Mouse (Mus musculus) cerebral cortex, adult 2 months (tissue): ENCODE measurements around the gene Abcg8.

Source experiments
- WGBS: fragments of 180-500 bp; shearing (Covaris S2); methylation state at CpG from one replicate; pipeline ENCODE4 v1.1.7; 2018; 5-methylcytosine and 5-hydroxymethylcytosine counted together

Abcg8 gene

GRCm38 (mm10) chr17:84675951-84676366, at the start of gene Abcg8:
Gene Abcg8 (plus strand): TSS chr17:84676302.
- WGBS: 2% methylated on average over 24 of the region's 24 CpGs

- 21% methylated on average over 9 of the region's 9 CpGs for WGBS
These were observed 49.2 kb upstream of the Abcg8 start for GRCm38 (mm10) chr17:84626857-84627305.

GRCm38 (mm10) chr17:84627721-84628120, 48.4 kb upstream of the Abcg8 start:
- WGBS: 91% methylated on average over 10 of the region's 10 CpGs

GRCm38 (mm10) chr17:84628611-84629010, 47.5 kb upstream of the Abcg8 start:
- 87% methylated on average over 9 of the region's 9 CpGs for WGBS

DNA sequence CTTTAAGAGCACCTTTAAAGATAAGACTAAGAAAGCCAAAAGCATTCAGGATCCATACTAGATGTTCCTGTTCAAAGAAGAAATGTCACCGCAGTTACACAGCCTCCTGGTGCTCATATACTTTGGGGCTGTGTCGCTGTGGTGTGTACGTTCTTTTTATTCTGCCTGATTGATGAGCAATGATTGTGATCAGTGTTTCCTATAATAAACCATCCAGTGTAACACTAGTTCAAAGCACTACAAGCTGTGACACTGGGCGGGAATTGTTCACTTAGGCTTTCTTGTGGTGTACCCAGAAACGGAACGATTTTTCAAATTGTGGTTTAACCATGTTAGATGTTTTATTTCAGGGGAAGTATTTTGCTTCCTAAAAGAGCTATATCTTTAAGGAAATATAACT, 44.3 kb upstream of the Abcg8 start:
- 96% methylated on average over 6 of the region's 6 CpGs for WGBS

DNA sequence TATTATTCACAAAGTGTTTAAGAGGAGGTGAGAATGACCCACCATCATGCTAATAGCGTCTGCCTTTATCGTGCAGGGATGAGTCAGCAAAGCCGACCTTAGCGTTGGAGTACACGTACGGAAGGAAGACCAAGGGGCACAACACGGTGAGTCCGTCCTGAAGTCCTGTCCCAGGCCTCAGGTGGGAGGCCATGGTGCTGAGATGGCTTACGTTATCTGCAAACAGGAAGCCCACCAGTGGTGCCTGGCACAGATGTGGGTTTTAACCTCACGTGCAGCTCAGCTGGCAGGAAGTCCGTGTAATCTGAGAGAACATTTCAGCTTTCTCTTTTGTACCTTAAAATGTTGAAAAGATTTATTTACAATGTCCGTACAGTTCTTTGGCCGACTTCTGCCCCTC, 42.7 kb upstream of the Abcg8 start:
- WGBS: 77% methylated on average over 13 of the region's 13 CpGs

DNA sequence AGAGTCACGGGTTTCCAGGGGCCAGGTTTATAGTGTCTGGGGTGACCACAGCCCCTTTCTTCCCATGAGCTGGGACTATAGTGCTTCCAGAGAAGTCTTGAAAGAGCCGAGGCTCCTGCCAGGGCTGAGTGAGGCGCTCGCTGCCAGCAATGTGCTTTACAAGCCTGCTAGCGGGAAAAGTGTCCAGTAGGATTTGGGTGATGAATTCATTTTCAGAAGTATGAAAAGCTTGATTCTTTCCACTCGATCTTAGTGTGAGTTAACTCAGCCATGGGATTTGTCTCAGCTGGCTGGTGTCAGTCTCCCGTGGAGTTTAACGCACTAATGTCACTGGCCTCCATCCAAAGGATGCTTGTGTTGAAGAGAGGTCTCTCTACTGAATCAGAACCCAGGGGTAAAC, 39.8 kb upstream of the Abcg8 start:
- WGBS: 67% methylated on average over 8 of the region's 8 CpGs

DNA sequence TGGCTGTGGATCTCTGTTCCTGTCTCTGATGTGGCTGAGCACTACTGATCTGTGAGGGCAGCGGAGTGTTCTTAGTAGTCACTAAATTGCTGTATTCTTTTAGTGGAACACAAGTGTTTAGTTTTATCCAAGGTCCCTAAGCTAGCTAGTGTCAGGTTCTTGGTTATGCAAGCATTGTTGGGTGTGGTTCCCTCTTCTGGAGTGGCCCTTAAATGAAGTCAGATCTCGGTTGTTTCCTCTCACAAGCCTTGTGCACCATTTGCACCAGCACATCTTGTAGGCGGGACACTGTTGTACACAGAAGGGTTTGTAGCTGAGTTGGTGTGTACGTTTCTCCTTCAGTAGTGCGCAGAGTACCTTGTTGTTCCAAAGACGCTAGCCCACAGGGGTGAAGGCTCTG, 38.1 kb upstream of the Abcg8 start:
- 92% methylated on average over 6 of the region's 6 CpGs for WGBS

GRCm38 (mm10) chr17:84639796-84640378, 36.2 kb upstream of the Abcg8 start:
- 71% methylated on average over 10 of the region's 10 CpGs for WGBS

- WGBS: 35% methylated on average over 3 of the region's 3 CpGs
These were observed 34.2 kb upstream of the Abcg8 start for GRCm38 (mm10) chr17:84641893-84642292.

- WGBS: 55% methylated on average over 9 of the region's 9 CpGs
These were observed 33.8 kb upstream of the Abcg8 start for GRCm38 (mm10) chr17:84642324-84642723.

DNA sequence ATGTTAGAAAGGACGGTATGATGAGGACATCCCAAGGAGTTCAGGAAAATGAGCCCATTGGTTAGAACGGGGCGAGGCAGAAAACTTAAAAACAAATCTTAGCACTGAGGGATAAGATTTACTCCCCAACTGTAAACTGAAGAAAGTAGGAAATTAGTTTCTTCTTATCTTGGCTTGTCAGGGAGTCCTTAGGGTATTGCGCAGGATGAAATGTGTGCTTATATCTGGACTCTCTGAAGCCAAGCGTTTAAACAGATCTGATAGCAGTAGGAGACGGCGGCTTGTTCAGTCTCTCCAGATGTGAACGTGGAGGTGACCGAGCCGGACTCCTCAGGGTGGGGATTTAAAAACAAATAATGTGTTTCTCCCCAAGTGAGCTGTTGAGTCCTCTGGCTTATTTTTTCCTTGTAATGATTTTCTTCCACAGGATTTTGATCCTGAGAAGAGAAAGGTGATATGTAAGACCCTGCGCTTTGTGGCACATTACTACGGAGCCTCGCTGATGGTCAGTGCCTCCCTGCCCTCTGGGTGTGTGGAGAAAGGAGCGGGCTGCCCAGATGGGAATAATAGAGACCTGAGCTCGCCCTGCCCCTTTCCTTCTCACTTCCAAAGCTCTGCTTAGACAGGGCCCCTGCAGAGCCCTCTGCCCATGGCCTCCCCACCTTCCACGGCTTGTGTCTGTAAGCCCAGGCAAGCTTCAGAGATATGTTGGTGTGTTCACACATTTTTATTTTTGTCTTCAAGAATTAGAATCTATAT, 31.6 kb upstream of the Abcg8 start:
- WGBS: 86% methylated on average over 16 of the region's 16 CpGs

GRCm38 (mm10) chr17:84645119-84645518, 31.0 kb upstream of the Abcg8 start:
- WGBS: 64% methylated on average over 9 of the region's 9 CpGs

GRCm38 (mm10) chr17:84645894-84646293, 30.2 kb upstream of the Abcg8 start:
- 25% methylated on average over 5 of the region's 7 CpGs for WGBS

DNA sequence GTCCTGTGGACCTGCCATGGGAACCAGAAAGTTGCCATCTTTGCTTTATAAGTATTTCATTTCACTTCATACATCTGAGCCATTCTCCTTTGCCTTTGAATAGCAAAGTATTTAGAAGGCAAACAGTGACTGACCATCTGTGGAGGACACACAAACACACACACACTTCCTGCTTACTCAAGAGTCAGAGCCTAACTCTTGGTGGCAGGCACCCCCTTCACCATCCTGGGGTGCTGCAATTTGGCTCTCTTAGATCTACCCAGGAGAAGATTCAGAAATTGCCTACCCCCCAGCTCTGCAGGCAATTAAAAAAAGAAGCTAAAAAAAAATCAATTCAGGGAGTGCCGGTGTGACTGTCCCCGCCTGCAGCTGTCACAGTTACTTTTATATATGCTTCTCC, 29.6 kb upstream of the Abcg8 start:
- WGBS: 45% methylated on average over 2 of the region's 2 CpGs

GRCm38 (mm10) chr17:84647630-84648029, 28.5 kb upstream of the Abcg8 start:
- 75% methylated on average over 4 of the region's 4 CpGs for WGBS

GRCm38 (mm10) chr17:84650302-84651017, 25.6 kb upstream of the Abcg8 start:
- 95% methylated on average over 9 of the region's 9 CpGs for WGBS

DNA sequence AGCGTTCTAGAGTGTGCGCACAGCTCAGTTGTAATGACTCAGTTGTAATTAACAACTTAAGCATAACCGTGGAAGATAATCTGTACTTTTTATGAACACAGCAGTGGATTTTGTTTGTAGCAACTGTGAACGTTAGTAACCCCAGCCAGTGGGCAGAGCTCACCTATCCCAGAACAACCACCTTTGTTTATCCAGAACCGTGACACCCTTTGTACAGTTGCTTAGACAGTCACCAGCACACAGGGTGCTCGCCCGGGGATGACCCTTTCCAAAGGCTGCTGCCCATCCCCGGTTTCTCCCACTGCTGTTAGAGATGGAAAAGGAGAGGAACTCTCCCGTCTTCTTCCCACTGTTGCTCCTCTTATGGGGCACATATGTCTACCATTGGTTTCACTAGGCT, 22.6 kb upstream of the Abcg8 start:
- WGBS: 94% methylated on average over 9 of the region's 9 CpGs

DNA sequence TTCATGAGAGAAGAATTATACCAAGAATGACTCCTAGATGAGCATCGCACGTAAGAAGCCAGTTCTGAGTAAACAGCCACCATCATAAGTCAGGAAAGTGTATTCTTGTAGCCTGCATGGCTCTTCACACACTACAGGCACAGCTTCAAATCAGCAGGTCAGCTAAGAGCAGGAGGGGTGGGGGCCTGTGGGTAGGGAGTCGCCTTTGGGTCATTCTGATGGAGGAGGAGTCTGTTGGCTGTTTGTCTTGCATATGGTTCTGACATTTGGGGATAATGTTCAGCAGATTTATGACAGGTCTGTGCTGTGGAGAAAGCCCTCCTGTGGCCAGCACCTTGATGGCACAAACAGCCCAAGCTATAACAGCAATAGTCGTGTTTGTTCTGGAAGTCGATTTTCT, 19.9 kb upstream of the Abcg8 start:
- WGBS: 85% methylated on average over 5 of the region's 5 CpGs

DNA sequence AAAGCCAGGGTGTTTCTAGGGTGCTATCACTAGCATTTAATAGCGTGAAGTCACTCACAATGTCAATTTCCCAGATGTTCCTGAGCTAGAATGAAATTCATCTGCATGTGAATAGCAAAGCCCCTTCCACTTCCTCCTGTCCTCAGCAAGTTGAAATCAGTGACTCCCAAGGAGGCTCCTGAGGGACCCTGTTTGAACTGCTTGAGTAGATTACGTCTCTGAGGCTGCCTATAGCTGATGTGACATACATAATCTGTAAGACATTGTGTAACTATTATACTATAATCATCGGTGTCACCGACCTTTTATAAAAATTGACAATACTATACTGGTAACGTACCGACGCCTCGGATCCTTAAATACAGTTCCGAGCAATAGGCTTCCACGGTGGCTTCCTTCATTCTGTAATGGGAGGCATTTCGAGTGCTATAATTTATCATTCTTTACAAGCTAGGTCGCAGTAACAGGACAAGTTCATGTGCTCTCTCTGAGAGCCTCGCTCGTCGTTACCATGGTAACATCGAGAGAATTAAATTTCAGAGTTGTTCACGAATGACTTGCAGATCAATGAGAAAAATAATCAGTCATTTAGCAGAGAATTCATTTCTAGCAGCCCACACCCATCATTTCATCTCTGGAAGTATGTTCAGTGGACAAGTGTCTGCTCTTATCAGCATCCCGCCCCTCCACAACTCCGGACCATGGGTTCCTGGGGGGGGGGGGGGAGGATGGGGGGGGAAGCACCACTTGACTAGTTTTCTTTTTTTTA, 19.3 kb upstream of the Abcg8 start:
- WGBS: 75% methylated on average over 19 of the region's 19 CpGs

GRCm38 (mm10) chr17:84657422-84657732, 18.7 kb upstream of the Abcg8 start:
- WGBS: 77% methylated on average over 3 of the region's 3 CpGs

GRCm38 (mm10) chr17:84657782-84658181, 18.3 kb upstream of the Abcg8 start:
- 76% methylated on average over 7 of the region's 7 CpGs for WGBS
